Mouse (Mus musculus): Measurements from ENCODE around the gene Stra8. TPM values are rescaled to one million over a fixed set of nuclear protein-coding genes. Genes with fewer than 3 reads are reported as not detected.
A peak's percentile ranks its signal among the peaks of the same experiment; 100 is the strongest.

Gene Stra8
- total RNA-seq, 2 experiments from 2014 or later: not detected

- no peak for DNase-seq
Observed at GRCm38 (mm10) chr6:34903441-34903840, 16.5 kb upstream of the Stra8 start.

GRCm38 (mm10) chr6:34903851-34904250, 16.1 kb upstream of the Stra8 start:
- DNase-seq: no peak

- DNase-seq: no peak
Observed at GRCm38 (mm10) chr6:34904361-34904760, 15.6 kb upstream of the Stra8 start.

GRCm38 (mm10) chr6:34906125-34906524, 13.8 kb upstream of the Stra8 start:
- no peak for DNase-seq

GRCm38 (mm10) chr6:34906661-34907060, 13.3 kb upstream of the Stra8 start:
- peak; percentile 38 for DNase-seq

- peak; percentile 44 for DNase-seq
Observed at GRCm38 (mm10) chr6:34907121-34907614, 12.8 kb upstream of the Stra8 start.

GRCm38 (mm10) chr6:34907696-34908260, 12.2 kb upstream of the Stra8 start:
- DNase-seq: no peak

- DNase-seq: no peak
Observed at GRCm38 (mm10) chr6:34909631-34910345, 10.2 kb upstream of the Stra8 start.

DNA sequence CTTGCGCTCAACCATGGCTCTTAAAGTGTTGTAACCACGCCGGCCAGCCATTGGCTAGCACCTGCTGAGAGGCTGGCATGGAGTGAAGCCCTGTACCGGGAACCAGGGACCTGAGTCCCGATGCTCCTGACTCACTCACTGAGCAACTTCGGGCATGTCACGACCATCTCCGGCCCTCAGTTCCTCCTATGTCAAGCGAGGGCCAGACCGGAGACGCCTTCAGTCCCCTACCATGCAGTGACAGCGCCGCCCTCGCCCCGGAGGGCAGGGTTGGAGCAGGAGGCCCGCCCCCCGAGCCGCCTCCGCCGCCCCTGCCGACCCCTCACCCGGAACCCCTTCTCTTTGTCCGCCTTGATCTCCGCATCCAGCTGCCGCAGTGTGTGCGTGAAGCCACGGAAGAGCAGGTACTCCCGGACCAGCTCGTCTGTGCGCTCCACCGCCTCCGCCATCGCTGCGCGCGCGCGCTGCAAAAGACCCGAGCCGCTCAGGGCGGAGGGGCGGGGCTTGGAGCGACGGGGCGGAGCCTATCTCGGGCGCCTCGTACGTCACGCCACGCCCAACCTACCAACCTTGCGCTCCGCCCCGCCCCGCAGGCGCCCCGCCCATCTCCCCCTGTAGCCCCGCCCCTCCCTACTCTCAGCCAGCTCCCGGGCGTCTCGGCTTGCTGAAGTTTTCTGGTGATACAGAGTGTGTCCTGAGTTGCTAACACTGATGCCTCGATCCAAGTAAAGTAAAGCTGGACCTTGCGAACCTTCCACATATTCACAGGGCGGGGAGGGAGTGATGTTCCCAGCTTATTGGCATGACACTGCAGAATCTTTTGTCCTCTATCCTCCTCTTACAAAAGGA, 9.4 kb upstream of the Stra8 start, which contains the start of gene Wdr91:
Gene Wdr91 (minus strand): TSS at position 506 of the 849 bp plus-strand sequence.
- DNase-seq: peak; percentile 90

GRCm38 (mm10) chr6:34913341-34914040, 6.5 kb upstream of the Stra8 start:
- no peak for DNase-seq

- DNase-seq: no peak
Observed at GRCm38 (mm10) chr6:34914462-34914861, 5.5 kb upstream of the Stra8 start.

- DNase-seq: no peak
Observed at GRCm38 (mm10) chr6:34919146-34919545, 817 bp upstream of the Stra8 start.

DNA sequence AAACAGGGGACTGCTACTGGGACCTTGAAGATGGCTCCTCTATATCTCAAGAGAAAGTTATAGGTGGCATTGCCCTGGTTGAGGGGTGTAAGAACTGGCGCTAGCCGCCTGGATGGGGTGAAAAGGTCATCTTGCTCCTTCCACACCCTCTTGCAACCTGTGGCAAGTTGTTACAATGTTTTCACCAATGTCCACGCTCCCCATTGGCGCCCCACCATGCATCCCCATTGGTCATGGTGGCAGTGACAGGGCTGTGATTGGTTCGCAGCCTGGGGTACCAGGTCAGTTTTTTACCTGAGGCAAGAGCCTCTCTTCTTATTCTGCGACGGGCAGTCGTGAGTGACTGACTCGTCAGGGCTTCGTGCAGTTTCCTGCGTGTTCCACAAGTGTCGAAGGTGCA, 668 bp downstream of the Stra8 start:
- no peak for DNase-seq

- peak; percentile 24 for DNase-seq
Observed at GRCm38 (mm10) chr6:34921941-34922340, 2.0 kb downstream of the Stra8 start.

- peak; percentile 37 for DNase-seq
Observed at GRCm38 (mm10) chr6:34927156-34927555, 7.2 kb downstream of the Stra8 start.

DNA sequence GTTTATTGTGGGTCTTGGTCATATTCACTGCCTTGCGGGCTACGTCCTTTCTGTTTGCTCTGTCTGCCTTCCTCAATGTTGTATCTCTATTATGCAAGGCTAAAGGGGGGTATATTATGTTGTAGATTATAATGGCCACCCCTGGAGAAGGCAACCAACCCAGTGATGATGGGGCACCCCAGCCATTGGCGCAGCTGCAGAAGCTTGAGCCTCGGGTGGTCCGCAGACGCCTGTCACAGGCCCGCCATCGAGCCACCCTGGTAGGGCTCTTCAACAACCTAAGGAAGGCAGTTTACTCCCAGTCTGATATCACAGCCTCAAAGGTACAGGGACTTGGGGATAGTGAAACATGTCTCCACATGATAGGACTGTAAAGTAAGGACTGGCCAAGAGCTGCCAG, 7.6 kb downstream of the Stra8 start:
- DNase-seq: no peak

GRCm38 (mm10) chr6:34932633-34933032, 12.7 kb downstream of the Stra8 start:
- DNase-seq: no peak

DNA sequence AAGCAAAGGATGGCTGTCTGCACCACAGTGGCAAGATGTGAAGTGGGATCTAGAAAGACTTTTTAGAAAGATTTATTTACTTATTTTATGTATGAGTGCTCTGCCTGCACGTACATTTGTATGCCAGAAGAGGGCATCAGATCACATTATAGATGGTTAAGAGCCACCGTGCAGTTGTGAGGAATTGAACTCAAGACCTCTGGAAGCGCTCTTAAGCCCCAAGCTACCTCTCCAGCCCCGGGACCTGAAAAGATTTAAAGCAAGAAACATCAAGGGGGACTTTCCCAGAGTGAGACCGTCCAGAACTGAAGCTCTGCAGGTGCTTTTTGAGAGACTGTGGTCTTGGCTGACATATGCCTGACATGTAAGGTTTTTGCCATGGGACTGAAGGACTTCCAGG, 16.8 kb downstream of the Stra8 start:
- DNase-seq: no peak

DNA sequence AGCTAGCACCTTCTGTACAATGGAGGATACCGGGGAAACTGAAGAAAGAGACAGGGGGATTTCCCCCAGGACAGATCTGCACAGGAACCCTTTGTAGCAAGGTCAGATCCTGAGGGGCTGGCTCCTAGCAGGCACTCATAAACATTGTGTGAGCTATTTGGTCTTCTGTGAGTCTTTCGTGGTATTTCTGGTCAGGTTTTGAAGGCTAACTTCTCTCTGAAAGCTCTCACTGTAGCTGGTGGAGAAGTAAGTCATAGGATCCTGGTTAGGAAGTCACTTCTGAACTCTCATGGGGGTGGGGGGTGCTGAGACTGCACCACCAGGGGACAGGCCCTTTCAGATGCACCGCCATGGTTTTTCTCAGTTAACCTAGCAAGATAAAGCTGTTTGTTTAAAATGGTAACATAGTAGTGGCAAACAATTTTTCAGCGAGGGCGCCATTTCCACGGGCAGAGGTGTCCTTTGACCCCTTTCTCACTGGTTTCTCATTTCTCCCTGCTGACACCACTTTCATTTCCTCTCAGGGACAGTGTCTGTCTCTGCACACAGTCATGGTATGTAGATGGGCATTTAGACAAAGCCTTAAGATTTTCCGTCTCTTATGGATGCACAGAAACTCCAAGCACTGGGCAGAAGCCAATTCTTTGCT, 18.4 kb downstream of the Stra8 start:
- DNase-seq: no peak

DNA sequence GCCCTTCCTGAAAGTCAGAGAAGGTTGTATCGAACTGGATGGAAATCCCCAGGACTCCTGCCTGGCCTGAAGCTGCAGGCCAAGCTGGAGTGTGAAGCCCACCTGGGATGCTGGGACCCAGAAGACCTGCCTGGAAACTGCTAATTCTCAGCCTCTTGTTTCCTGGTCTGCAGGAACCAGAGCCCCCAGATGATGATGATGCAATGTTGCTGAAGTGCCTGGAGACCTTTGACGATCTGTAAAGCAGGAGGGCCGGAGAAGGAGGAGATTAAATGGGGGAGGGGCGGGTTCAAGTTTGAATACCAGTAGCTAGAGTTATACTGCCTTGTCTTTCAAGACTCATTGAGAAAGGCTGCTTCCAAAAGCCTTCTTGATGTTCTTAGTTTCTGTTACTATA, 19.0 kb downstream of the Stra8 start:
- no peak for DNase-seq

DNA sequence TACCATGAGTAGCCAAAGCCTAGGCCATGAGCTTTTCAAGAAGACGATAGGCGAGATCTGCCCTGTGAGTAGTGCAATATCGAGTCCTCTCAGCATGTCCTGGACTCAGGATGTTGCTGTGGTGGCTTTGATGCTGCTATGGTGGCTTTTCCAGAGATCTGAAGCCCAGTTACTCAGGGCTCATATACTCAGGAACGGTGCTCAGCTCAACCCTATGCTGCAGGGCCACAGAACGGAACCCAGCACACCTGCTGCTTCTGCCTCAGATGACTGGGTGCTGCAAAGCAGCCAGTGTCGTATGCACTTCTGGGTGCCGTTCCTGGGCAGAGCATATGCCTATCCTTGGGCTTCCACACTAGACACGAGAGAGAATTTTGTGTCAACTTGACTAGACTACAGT, 19.5 kb downstream of the Stra8 start:
- DNase-seq: no peak

GRCm38 (mm10) chr6:34941496-34941895, 21.5 kb downstream of the Stra8 start:
- DNase-seq: no peak

Data from gastrocnemius, postnatal 25 days (tissue).